In the genomic region with DNA sequence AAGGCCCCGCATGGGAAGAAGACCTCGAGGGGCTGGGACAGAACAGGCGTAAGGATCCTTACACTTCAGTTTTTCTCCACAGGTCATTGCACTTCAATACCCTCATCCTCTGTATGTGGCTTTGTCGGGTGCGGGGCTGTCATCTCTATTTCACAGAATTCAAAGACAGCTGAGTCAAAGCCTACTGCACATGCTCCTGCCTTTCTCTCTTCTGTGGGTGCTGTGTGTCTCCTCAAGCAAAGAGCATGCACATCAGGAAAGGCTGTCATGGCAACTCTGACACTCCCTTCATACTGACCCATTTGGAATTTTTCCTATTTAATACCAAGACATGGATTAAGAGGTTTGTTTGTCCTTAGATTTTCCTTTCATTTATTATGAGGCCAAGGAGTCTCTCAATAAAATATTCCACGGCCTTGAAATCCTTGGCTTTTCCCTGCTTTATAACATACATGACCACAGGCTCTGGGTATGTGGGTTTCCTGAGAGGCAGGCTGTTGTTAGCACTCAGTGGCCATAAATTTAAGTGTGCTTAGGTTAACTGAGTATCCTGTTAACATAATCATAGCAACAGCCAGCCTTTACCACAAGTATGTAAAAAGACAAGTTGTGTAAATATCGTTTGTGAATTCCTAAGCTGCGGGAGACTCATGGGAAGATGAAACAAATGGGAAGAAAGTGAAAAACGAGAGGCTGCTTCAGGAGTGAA, we compare ENCODE assay signal across 13 mouse cellular contexts.
DNase-seq lines count a peak whose midpoint lies in the region; ATAC-seq and TF ChIP-seq lines count a peak whose summit lies in the region.
"Had no signal": no experiment of that assay in that cellular context is flagged by ENCODE, and none has a peak within 500 bp of the region (broad histone marks: within the 10 kb centered on the region; RNA-seq: fewer than 3 reads in every experiment).

No protein-coding gene starts in this region.

- H3K9ac ChIP-seq in intestine, embryonic 15.5 days, result no peak overlapping the region
- H3K9ac ChIP-seq in intestine, embryonic 16.5 days (ENCODE audit: low read depth, low read length), result no peak overlapping the region
- no peak overlapping the region for H3K9ac ChIP-seq in forebrain, embryonic 14.5 days (ENCODE audit: low read length)
- no peak overlapping the region for H3K9ac ChIP-seq in midbrain, embryonic 12.5 days (replicated peaks)
- H3K9ac ChIP-seq: embryonic facial prominence, embryonic 12.5 days; heart, embryonic 13.5 days had no signal

- TF ChIP-seq CTCF in brain, embryonic 14.5 days (IDR thresholded peaks at IDR 0.05; ENCODE audit: borderline replicate concordance, extremely low read depth, insufficient read depth, insufficient read length), result no peak
- TF ChIP-seq CTCF in thymus, adult 2 months (IDR thresholded peaks at IDR 0.05; ENCODE audit: borderline replicate concordance, control insufficient read depth, extremely low read depth, insufficient read depth, low read length, poor library complexity), result no peak

- no peaks in the 10 kb centered on the region for H3K36me3 ChIP-seq in intestine, embryonic 15.5 days
- no peaks in the 10 kb centered on the region for H3K36me3 ChIP-seq in intestine, embryonic 16.5 days (ENCODE audit: control insufficient read depth, insufficient read depth, low read length)
- no peaks in the 10 kb centered on the region for H3K36me3 ChIP-seq in forebrain, embryonic 14.5 days (ENCODE audit: control insufficient read depth, insufficient read depth, low read length)
- no peaks in the 10 kb centered on the region for H3K36me3 ChIP-seq in midbrain, embryonic 12.5 days
- no peaks in the 10 kb centered on the region for H3K36me3 ChIP-seq in thymus, adult 2 months (ENCODE audit: control insufficient read depth, insufficient read depth, low read length)
- H3K36me3 ChIP-seq: embryonic facial prominence, embryonic 12.5 days; heart, embryonic 13.5 days had no signal

- no peak for TF ChIP-seq POLR2A in brain, embryonic 14.5 days (IDR thresholded peaks at IDR 0.05; ENCODE audit: borderline replicate concordance, extremely low read depth, insufficient read depth, insufficient read length, poor library complexity, severe bottlenecking)
- no peak for TF ChIP-seq POLR2A in thymus, adult 2 months (IDR thresholded peaks at IDR 0.05; ENCODE audit: control insufficient read depth, extremely low read depth, insufficient read depth, low read length, poor library complexity)

- DNase-seq in brain, embryonic 14.5 days (ENCODE audit: low read depth), result peak; percentile 60
- peak; percentile 19 for DNase-seq in forebrain, embryonic 14.5 days (ENCODE audit: low spot score)
- no peak for DNase-seq in thymus, adult 2 months
- DNase-seq in thymus, postnatal 14 days, result no peak
- DNase-seq: cerebellum, adult 11 months; kidney, postnatal 10 days had no signal

- 55% methylated on average over 9 of the region's 9 CpGs for WGBS in intestine, embryonic 15.5 days
- WGBS in intestine, embryonic 16.5 days, result 48% methylated on average over 9 of the region's 9 CpGs
- 45% methylated on average over 9 of the region's 9 CpGs for WGBS in forebrain, embryonic 14.5 days
- WGBS in midbrain, embryonic 12.5 days, result 48% methylated on average over 9 of the region's 9 CpGs
- 63% methylated on average over 9 of the region's 9 CpGs for WGBS in thymus, adult 2 months

- H3K4me2 ChIP-seq in intestine, embryonic 15.5 days (replicated peaks), result no peak overlapping the region
- H3K4me2 ChIP-seq in intestine, embryonic 16.5 days (ENCODE audit: low read depth, low read length), result no peak overlapping the region
- H3K4me2 ChIP-seq in forebrain, embryonic 14.5 days (ENCODE audit: low read length), result no peak overlapping the region
- H3K4me2 ChIP-seq in midbrain, embryonic 12.5 days (replicated peaks), result no peak overlapping the region
- H3K4me2 ChIP-seq: embryonic facial prominence, embryonic 12.5 days; heart, embryonic 13.5 days; liver, embryonic 11.5 days had no signal

- no peak for ATAC-seq in intestine, embryonic 15.5 days
- ATAC-seq in intestine, embryonic 16.5 days, result no peak
- peak; percentile 31 for ATAC-seq in forebrain, embryonic 14.5 days
- ATAC-seq in midbrain, embryonic 12.5 days (ENCODE audit: low FRiP score, low read depth), result no peak
- no peak for ATAC-seq in inflammation-experienced regulatory T-cells, adult 6 months

- H3K4me1 ChIP-seq in intestine, embryonic 15.5 days (replicated peaks), result no peaks in the 10 kb centered on the region
- H3K4me1 ChIP-seq in intestine, embryonic 16.5 days (ENCODE audit: control insufficient read depth, insufficient read depth, low read length), result 0 out of 2 replicates have a peak, but pooled peaks cover 3% of the 10 kb centered on the region
- H3K4me1 ChIP-seq in forebrain, embryonic 14.5 days (ENCODE audit: control insufficient read depth, insufficient read depth, low read length), result peaks cover 17% of the 10 kb centered on the region; the same call in 1 of the 2 replicates
- H3K4me1 ChIP-seq in midbrain, embryonic 12.5 days, result peaks cover 18% of the 10 kb centered on the region
- H3K4me1 ChIP-seq in thymus, adult 2 months (replicated peaks; ENCODE audit: control insufficient read depth, insufficient read depth, low read length), result no peaks in the 10 kb centered on the region
- H3K4me1 ChIP-seq: heart, embryonic 13.5 days had no signal

- no peaks in the 10 kb centered on the region for H3K27me3 ChIP-seq in intestine, embryonic 15.5 days (replicated peaks)
- H3K27me3 ChIP-seq in intestine, embryonic 16.5 days (replicated peaks; ENCODE audit: control insufficient read depth, insufficient read depth, low read length), result no peaks in the 10 kb centered on the region
- no peaks in the 10 kb centered on the region for H3K27me3 ChIP-seq in forebrain, embryonic 14.5 days (replicated peaks; ENCODE audit: control insufficient read depth, insufficient read depth, low read length)
- H3K27me3 ChIP-seq in midbrain, embryonic 12.5 days, result no peaks in the 10 kb centered on the region
- no peaks in the 10 kb centered on the region for H3K27me3 ChIP-seq in thymus, adult 2 months (ENCODE audit: control insufficient read depth, insufficient read depth, low read length)
- H3K27me3 ChIP-seq: embryonic facial prominence, embryonic 12.5 days; heart, embryonic 13.5 days had no signal

- 0 out of 2 replicates have a peak overlapping the region, but pooled peaks have one; percentile 7 for H3K27ac ChIP-seq in intestine, embryonic 15.5 days
- H3K27ac ChIP-seq in intestine, embryonic 16.5 days (ENCODE audit: low read length), result no peak overlapping the region
- H3K27ac ChIP-seq in forebrain, embryonic 14.5 days (ENCODE audit: low read depth, low read length), result peak overlapping the region; percentile 89
- H3K27ac ChIP-seq in midbrain, embryonic 12.5 days (replicated peaks), result peak overlapping the region; percentile 22
- H3K27ac ChIP-seq in thymus, adult 2 months (ENCODE audit: control insufficient read depth, insufficient read depth, low read length), result no peak overlapping the region
- H3K27ac ChIP-seq: embryonic facial prominence, embryonic 12.5 days; heart, embryonic 13.5 days had no signal

- H3K4me3 ChIP-seq in intestine, embryonic 15.5 days (replicated peaks), result no peak overlapping the region
- H3K4me3 ChIP-seq in intestine, embryonic 16.5 days (ENCODE audit: low read length), result no peak overlapping the region
- no peak overlapping the region for H3K4me3 ChIP-seq in forebrain, embryonic 14.5 days (ENCODE audit: low read depth, low read length)
- no peak overlapping the region for H3K4me3 ChIP-seq in midbrain, embryonic 12.5 days
- no peak overlapping the region for H3K4me3 ChIP-seq in thymus, adult 2 months (ENCODE audit: control insufficient read depth, insufficient read depth, low read length)
- H3K4me3 ChIP-seq: embryonic facial prominence, embryonic 12.5 days; heart, embryonic 13.5 days had no signal

- no peaks in the 10 kb centered on the region for H3K9me3 ChIP-seq in intestine, embryonic 15.5 days
- H3K9me3 ChIP-seq in intestine, embryonic 16.5 days (ENCODE audit: control insufficient read depth, low read length), result no peaks in the 10 kb centered on the region
- no peaks in the 10 kb centered on the region for H3K9me3 ChIP-seq in forebrain, embryonic 14.5 days (replicated peaks; ENCODE audit: control insufficient read depth, low read length)
- no peaks in the 10 kb centered on the region for H3K9me3 ChIP-seq in midbrain, embryonic 12.5 days
- H3K9me3 ChIP-seq: embryonic facial prominence, embryonic 12.5 days; heart, embryonic 13.5 days had no signal

Comparison
In these comparisons a context has a peak if more than half of its experiments do, and no peak if none do; other contexts are left out.
1. H3K27ac ChIP-seq: peak in intestine, embryonic 15.5 days (single experiment), forebrain, embryonic 14.5 days (single experiment) and midbrain, embryonic 12.5 days (single experiment); none in intestine, embryonic 16.5 days (single experiment) and thymus, adult 2 months (single experiment).
2. DNase-seq: peak in brain, embryonic 14.5 days (single experiment) and forebrain, embryonic 14.5 days (single experiment); none in thymus, adult 2 months (single experiment) and thymus, postnatal 14 days (single experiment).